In genomic region chrX:71962073-71963051, GRCm38 (mm10) we compare ENCODE assay signal across 8 mouse cellular contexts. TPM values are rescaled to one million over a fixed set of nuclear protein-coding genes. Genes with fewer than 3 reads are reported as not detected.
DNase-seq lines count a peak whose midpoint lies in the region; ATAC-seq and TF ChIP-seq lines count a peak whose summit lies in the region.

Prrg3 (plus strand) TSS chrX:71962624.

- no peak for TF ChIP-seq POLR2A in limb, embryonic 14.5 days (IDR thresholded peaks at IDR 0.05; ENCODE audit: borderline replicate concordance, extremely low read depth, insufficient read depth, insufficient read length)

- H3K4me2 ChIP-seq in hindbrain, embryonic 15.5 days, result peak within 1 kb of the TSS; percentile 80
- H3K4me2 ChIP-seq in limb, embryonic 14.5 days (replicated peaks; ENCODE audit: low read depth, low read length, severe bottlenecking), result peak within 1 kb of the TSS; percentile 50
- H3K4me2 ChIP-seq in midbrain, embryonic 16.5 days (ENCODE audit: low read length), result peak within 1 kb of the TSS; percentile 71

- intact Hi-C loops in gastrocnemius, adult 2 months (cut with DNase I), result no loop called here

- ATAC-seq in hindbrain, embryonic 15.5 days (ENCODE audit: low FRiP score, low read depth), result peak; percentile 88
- peak; percentile 92 for ATAC-seq in limb, embryonic 14.5 days (ENCODE audit: low FRiP score, low read depth)
- peak; percentile 91 for ATAC-seq in midbrain, embryonic 16.5 days

- H3K4me1 ChIP-seq in hindbrain, embryonic 15.5 days (replicated peaks), result peaks cover 8% of the 10 kb centered on the region
- no peaks in the 10 kb centered on the region for H3K4me1 ChIP-seq in limb, embryonic 14.5 days (ENCODE audit: control insufficient read depth, insufficient read depth, low read length)
- H3K4me1 ChIP-seq in midbrain, embryonic 16.5 days (ENCODE audit: control insufficient read depth, insufficient read depth, low read length), result no peaks in the 10 kb centered on the region; the same call in none of the 2 replicates

- peaks cover 6% of the 10 kb centered on the region; the same call in 1 of the 2 replicates for H3K36me3 ChIP-seq in hindbrain, embryonic 15.5 days
- H3K36me3 ChIP-seq in limb, embryonic 14.5 days (ENCODE audit: control insufficient read depth, insufficient read depth, low read length), result no peaks in the 10 kb centered on the region
- 0 out of 2 replicates have a peak, but pooled peaks cover 6% of the 10 kb centered on the region for H3K36me3 ChIP-seq in midbrain, embryonic 16.5 days (ENCODE audit: control insufficient read depth, insufficient read depth, low read length)

- no peak for TF ChIP-seq CTCF in gastrocnemius, adult 2 months (IDR thresholded peaks at IDR 0.05)

- peak; percentile 75 for DNase-seq in adrenal gland, postnatal 14 days
- peak; percentile 15 to 25 for DNase-seq in cerebellum, postnatal 36 days
- DNase-seq in gastrocnemius, adult 2 months, result peak; percentile 64
- peak; percentile 68 for DNase-seq in limb, embryonic 14.5 days (ENCODE audit: low spot score)
- peak; percentile 75 for DNase-seq in testis, postnatal 10 days (ENCODE audit: low spot score)
- DNase-seq in MN1 (ENCODE audit: low spot score), result no peak

- 22% methylated on average over 64 of the region's 72 CpGs for WGBS in hindbrain, embryonic 15.5 days
- WGBS in limb, embryonic 14.5 days, result 28% methylated on average over 46 of the region's 72 CpGs
- WGBS in midbrain, embryonic 16.5 days, result 23% methylated on average over 39 of the region's 72 CpGs

- H3K9me3 ChIP-seq in hindbrain, embryonic 15.5 days, result no peaks in the 10 kb centered on the region
- no peaks in the 10 kb centered on the region for H3K9me3 ChIP-seq in limb, embryonic 14.5 days (ENCODE audit: control insufficient read depth, low read length)
- H3K9me3 ChIP-seq in midbrain, embryonic 16.5 days (replicated peaks; ENCODE audit: control insufficient read depth, low read length, poor library complexity, severe bottlenecking), result no peaks in the 10 kb centered on the region

- peak within 1 kb of the TSS; percentile 80 for H3K27ac ChIP-seq in gastrocnemius, adult 2 months
- H3K27ac ChIP-seq in hindbrain, embryonic 15.5 days (replicated peaks), result peak within 1 kb of the TSS; percentile 76
- H3K27ac ChIP-seq in limb, embryonic 14.5 days (replicated peaks; ENCODE audit: low read depth, low read length), result no peak within 1 kb of the TSS
- H3K27ac ChIP-seq in midbrain, embryonic 16.5 days (ENCODE audit: low read length), result peak within 1 kb of the TSS; percentile 75

- no peaks in the 10 kb centered on the region for H3K27me3 ChIP-seq in hindbrain, embryonic 15.5 days
- H3K27me3 ChIP-seq in limb, embryonic 14.5 days (ENCODE audit: control insufficient read depth, insufficient read depth, low read length), result no peaks in the 10 kb centered on the region
- no peaks in the 10 kb centered on the region for H3K27me3 ChIP-seq in midbrain, embryonic 16.5 days (ENCODE audit: control insufficient read depth, insufficient read depth, low read depth, low read length)

- H3K4me3 ChIP-seq in gastrocnemius, adult 2 months, result peak within 1 kb of the TSS; percentile 76
- H3K4me3 ChIP-seq in hindbrain, embryonic 15.5 days, result peak within 1 kb of the TSS; percentile 52
- H3K4me3 ChIP-seq in limb, embryonic 14.5 days (replicated peaks; ENCODE audit: low read length), result peak within 1 kb of the TSS; percentile 48
- peak within 1 kb of the TSS; percentile 54 for H3K4me3 ChIP-seq in midbrain, embryonic 16.5 days (ENCODE audit: low read depth, low read length)

- H3K9ac ChIP-seq in hindbrain, embryonic 15.5 days, result peak within 1 kb of the TSS; percentile 82
- H3K9ac ChIP-seq in limb, embryonic 14.5 days (ENCODE audit: low read depth, low read length, severe bottlenecking), result peak within 1 kb of the TSS; percentile 70
- H3K9ac ChIP-seq in midbrain, embryonic 16.5 days (ENCODE audit: low read depth, low read length), result peak within 1 kb of the TSS; percentile 84

RNA-seq across cellular contexts. Expression of gene Prrg3, which starts in this region (rescaled TPM):
- total RNA-seq in adrenal gland, postnatal 14 days (2021), result 22.9 and 25.2 TPM in 2 replicates
- total RNA-seq in gastrocnemius, adult 2 months (2021), result 1 to 10 TPM; 2.4 to 3.2 TPM
- polyA plus RNA-seq in hindbrain, embryonic 15.5 days (2015; fragmentation: Nextera tagmentation; extraction: Ambion mirVana), result 12.9 and 14.0 TPM in 2 replicates
- polyA plus RNA-seq in limb, embryonic 14.5 days (2012; rRNA removed), result 21.4 and 24.7 TPM in 2 replicates
- 14.2 and 14.6 TPM in 2 replicates for polyA plus RNA-seq in limb, embryonic 14.5 days (2014; fragmentation: Nextera tagmentation; extraction: Ambion mirVana)
- polyA plus RNA-seq in midbrain, embryonic 16.5 days (2015; fragmentation: Nextera tagmentation; extraction: Ambion mirVana), result 17.7 and 18.0 TPM in 2 replicates
